Mouse (Mus musculus): ENCODE results near the gene Cdh8.

GRCm38 (mm10) chr8:99205194-99205593, 211.1 kb downstream of the Cdh8 start:
- no peak for TF ChIP-seq POLR2A (IDR thresholded peaks at IDR 0.05; ENCODE audit: borderline replicate concordance, insufficient read depth, low read length)
- no peak for TF ChIP-seq CTCF (IDR thresholded peaks at IDR 0.05; ENCODE audit: borderline replicate concordance, insufficient read depth, low read depth, low read length)
